Mouse (Mus musculus) hindbrain, postnatal 0 days (tissue): ENCODE measurements around the gene Usp37. TPM values are rescaled to one million over a fixed set of nuclear protein-coding genes. Genes with fewer than 3 reads are reported as not detected.
"Not testable (repeated sequence)": the region's sequence is repeated elsewhere in the genome, so short reads cannot be mapped to it uniquely, and the experiment has no call there.

Experiments
- ATAC-seq: fragments of 200-750 bp; cut with Nextera tagmentation; 2 replicates; pipeline ENCODE4 v1.8.0; 2017; ENCODE audit warnings: mild to moderate bottlenecking, moderate TSS enrichment, moderate library complexity
- DNase-seq: peaks from one replicate; pipeline ENCODE4 v3.0.0-alpha.2; 2015; ENCODE audit warnings: low spot score
- H3K27ac ChIP-seq: fragments of 300-500 bp; sonication (generic); 2 replicates; pipeline ENCODE4 v1.5.1; 2014; ENCODE audit warnings: mild to moderate bottlenecking
- H3K27me3 ChIP-seq: fragments of 300-500 bp; sonication (generic); 2 replicates; pipeline ENCODE4 v1.6.1; 2014; ENCODE audit warnings: low read length, mixed read lengths; ENCODE audit not compliant: insufficient read depth
- H3K36me3 ChIP-seq: fragments of 300-500 bp; sonication (generic); 2 replicates; pipeline ENCODE4 v1.6.1; 2014; ENCODE audit warnings: low read length, mixed read lengths; ENCODE audit not compliant: insufficient read depth
- H3K4me1 ChIP-seq: fragments of 300-500 bp; sonication (generic); 2 replicates; pipeline ENCODE4 v1.6.1; 2014; ENCODE audit warnings: antibody characterized with exemption, low read length, mixed read lengths; ENCODE audit not compliant: insufficient read depth
- H3K4me2 ChIP-seq: fragments of 300-500 bp; sonication (generic); 2 replicates; pipeline ENCODE4 v1.6.1; 2014; ENCODE audit warnings: low read depth, mild to moderate bottlenecking, low read length, moderate library complexity, mixed read lengths
- H3K4me3 ChIP-seq: fragments of 300-500 bp; sonication (generic); 2 replicates; pipeline ENCODE4 v1.5.1; 2014; ENCODE audit warnings: low read length
- H3K9ac ChIP-seq: fragments of 300-500 bp; sonication (generic); replicated peaks from 2 replicates; pipeline ENCODE4 v1.6.1; 2014; ENCODE audit warnings: mild to moderate bottlenecking, low read length, moderate library complexity, mixed read lengths
- H3K9me3 ChIP-seq: fragments of 300-500 bp; sonication (generic); 2 replicates; pipeline ENCODE4 v1.6.1; 2016; ENCODE audit warnings: low read length, mixed read lengths
- CTCF ChIP-seq: IDR thresholded peaks from 2 replicates; pipeline ENCODE4 v1.5.1; 2016; ENCODE audit warnings: antibody characterized with exemption, control low read depth, low read depth
- WGBS: fragments of 180-500 bp; shearing (Covaris S2); extraction: QIAGEN DNeasy Blood & Tissue Kit; methylation state at CpG from one replicate; pipeline ENCODE4 v1.1.7; 2014; 5-methylcytosine and 5-hydroxymethylcytosine counted together
- polyA plus RNA-seq: library from polyadenylated mRNA; unstranded; fragments of >200 nt; fragmentation: Nextera tagmentation; extraction: Ambion mirVana; gene quantifications from 2 replicates; pipeline ENCODE4 v1.2.1, GENCODE M21; 2015
- total RNA-seq: library from RNA; depleted of rRNA; stranded (reverse); fragments of >200 nt; gene quantifications from 2 replicates; pipeline ENCODE4 v1.2.3, GENCODE M21; 2014

The Usp37 gene
- total and polyA plus RNA-seq, 2 experiments from 2014 or later: 13.0 to 17.4 TPM

DNA sequence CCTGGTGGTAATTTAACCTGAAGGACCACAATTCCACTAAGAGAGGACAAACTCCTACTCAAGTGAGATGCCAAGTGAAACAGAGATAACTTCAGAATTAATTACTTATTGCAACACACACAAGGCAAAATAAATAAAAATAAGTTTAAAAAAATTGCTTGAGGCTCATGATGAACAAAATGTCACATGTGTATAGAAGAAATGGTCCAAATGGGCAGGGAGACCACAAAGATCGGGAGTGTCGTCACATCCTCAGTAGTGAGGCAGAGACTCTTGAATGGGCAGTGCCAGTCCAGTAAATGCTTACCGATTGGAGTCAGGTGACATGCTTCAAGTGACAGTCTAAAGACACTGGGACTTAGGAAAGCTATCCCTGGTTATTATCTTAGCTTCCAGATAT lies 143.6 kb downstream of the Usp37 start:
- DNase-seq: no peak
- no peaks in the 10 kb centered on the region for H3K27me3 ChIP-seq
- H3K4me2 ChIP-seq: no peak overlapping the region
- no peak overlapping the region for H3K4me3 ChIP-seq
- no peak for ATAC-seq
- TF ChIP-seq CTCF: no peak
- no peaks in the 10 kb centered on the region for H3K9me3 ChIP-seq
- no peaks in the 10 kb centered on the region for H3K36me3 ChIP-seq
- no peak overlapping the region for H3K9ac ChIP-seq
- WGBS: 87% methylated on average over 3 of the region's 3 CpGs
- no peaks in the 10 kb centered on the region for H3K4me1 ChIP-seq
- no peak overlapping the region for H3K27ac ChIP-seq

DNA sequence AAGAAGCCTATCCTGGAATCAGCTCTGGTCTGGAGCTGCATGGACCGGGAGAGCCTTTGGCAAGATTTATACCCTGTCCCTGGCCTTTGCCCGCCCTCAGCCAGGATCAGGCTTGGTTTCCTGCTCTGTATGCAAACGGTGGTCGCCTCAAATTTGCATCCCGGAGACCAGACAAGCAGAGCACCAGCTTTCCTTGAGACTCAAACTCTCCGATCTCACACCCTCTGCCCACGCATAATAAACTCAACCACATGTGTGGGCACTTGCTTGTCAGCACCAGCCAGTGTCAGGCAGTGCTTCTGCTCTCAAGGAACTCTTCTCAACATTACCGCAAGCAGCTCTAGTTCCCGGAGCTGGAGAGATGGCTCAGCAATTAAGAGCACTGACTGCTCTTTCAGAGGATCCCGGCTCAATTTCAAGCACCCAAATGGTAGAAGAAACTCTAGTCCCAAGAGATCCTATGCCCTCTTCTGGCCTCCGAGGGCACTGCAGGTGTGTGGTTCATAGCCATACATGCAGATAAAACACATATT lies 146.1 kb downstream of the Usp37 start:
- ATAC-seq (peak; percentile 38), DNase-seq (peak; percentile 70)
- H3K27ac ChIP-seq: peak overlapping the region; percentile 54; the same call in 1 of the 2 replicates
- no peaks in the 10 kb centered on the region for H3K27me3 ChIP-seq
- peak overlapping the region; percentile 86 for H3K4me2 ChIP-seq
- peak; percentile 71 for TF ChIP-seq CTCF
- WGBS: 3% methylated on average over 11 of the region's 11 CpGs
- no peaks in the 10 kb centered on the region for H3K9me3 ChIP-seq
- no peaks in the 10 kb centered on the region for H3K4me1 ChIP-seq
- H3K36me3 ChIP-seq: peaks cover 6% of the 10 kb centered on the region; the same call in 1 of the 2 replicates
- peak overlapping the region; percentile 46 for H3K9ac ChIP-seq
- peak overlapping the region; percentile 42 for H3K4me3 ChIP-seq

DNA sequence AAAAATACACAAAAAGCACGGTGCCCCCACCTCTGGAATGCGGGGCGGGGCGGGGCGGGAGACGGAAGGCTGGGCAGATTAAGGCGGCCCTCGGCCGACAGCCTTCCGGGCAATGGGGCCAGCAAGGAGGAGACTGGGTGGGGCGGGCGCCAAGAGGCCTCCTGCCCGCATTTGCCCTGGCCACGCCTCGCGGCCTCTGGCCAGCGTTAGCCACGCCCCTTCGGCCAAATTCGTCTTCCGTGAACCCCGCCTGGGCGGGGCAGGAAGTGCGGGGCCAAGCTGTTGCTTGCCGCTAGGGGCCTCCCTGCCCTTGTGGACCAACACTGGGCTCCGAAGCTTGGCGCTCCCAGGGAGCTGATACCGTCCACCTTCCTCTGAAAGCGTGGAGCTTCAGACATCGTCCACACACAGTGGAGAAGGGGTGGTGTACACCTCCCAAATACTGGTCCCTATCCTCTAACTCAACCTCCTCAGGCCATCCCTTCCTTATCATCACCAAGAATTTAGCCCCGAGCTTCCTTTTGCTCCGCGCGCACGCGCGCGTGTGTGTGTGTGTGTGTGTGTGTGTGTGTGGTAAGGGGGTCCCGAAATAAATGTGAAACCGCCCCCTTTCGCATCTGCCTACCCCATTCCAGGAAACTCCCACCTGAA lies 146.7 kb downstream of the Usp37 start:
- ATAC-seq: peak; percentile 91
- under 1% methylated on average over 41 of the region's 41 CpGs for WGBS

DNA sequence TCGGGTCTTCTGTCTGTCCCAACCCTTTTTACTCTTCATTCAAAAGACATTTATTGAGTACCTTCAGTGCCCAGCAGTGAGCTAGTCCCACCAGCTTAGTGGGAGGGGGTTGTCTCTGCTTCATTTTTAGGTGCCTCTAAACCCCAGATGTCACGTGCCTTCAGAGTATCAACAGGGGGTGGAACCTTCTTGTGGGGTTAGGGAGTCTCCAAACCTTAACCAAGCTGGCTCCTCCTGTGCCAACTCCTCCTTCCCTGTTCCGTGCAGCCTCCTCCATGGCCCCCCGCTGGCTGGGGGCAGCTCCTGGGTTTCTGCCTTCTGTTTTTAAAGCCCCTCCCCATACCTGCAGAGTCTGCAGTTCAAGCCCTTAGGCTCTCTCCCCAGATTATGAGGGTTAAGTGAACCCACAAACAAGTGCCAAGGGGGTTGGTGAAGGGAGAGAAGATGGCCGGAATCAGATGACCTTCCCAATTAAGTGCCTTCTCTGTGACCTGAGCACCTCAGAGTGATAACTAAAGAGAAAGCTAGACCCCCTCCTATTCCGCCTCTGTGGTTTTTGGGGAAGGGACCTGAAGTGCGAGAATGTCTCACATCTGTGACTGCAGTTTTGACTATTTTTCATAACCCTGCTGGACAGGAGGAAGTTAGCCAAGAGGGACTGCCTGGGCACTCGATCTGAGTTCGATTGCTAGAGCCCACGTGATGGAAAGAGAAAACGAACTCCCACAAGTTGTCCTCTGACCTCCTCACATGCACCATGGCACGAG lies 147.4 kb downstream of the Usp37 start:
- not testable (repeated sequence) for DNase-seq, H3K4me1 ChIP-seq, H3K27me3 ChIP-seq, H3K36me3 ChIP-seq, ATAC-seq, H3K9me3 ChIP-seq, H3K9ac ChIP-seq
- H3K4me2 ChIP-seq: peak overlapping the region; percentile 86
- 10% methylated on average over 11 of the region's 12 CpGs for WGBS
- peak overlapping the region; percentile 26; the same call in 1 of the 2 replicates for H3K27ac ChIP-seq
- peak overlapping the region; percentile 42 for H3K4me3 ChIP-seq

More for the DNA sequence above, 146.7 kb downstream of the Usp37 start:
- H3K9me3 ChIP-seq: no peaks in the 10 kb centered on the region
- no peaks in the 10 kb centered on the region for H3K27me3 ChIP-seq
- H3K4me1 ChIP-seq: 0 out of 2 replicates have a peak, but pooled peaks cover 2% of the 10 kb centered on the region
- peaks cover 6% of the 10 kb centered on the region; the same call in 1 of the 2 replicates for H3K36me3 ChIP-seq
- H3K9ac ChIP-seq: peak overlapping the region; percentile 46
- peak overlapping the region; percentile 42 for H3K4me3 ChIP-seq
- H3K4me2 ChIP-seq: peak overlapping the region; percentile 86
- H3K27ac ChIP-seq: peak overlapping the region; percentile 54; the same call in 1 of the 2 replicates
- peak; percentile 95 for DNase-seq
- TF ChIP-seq CTCF: peak; percentile 85

DNA sequence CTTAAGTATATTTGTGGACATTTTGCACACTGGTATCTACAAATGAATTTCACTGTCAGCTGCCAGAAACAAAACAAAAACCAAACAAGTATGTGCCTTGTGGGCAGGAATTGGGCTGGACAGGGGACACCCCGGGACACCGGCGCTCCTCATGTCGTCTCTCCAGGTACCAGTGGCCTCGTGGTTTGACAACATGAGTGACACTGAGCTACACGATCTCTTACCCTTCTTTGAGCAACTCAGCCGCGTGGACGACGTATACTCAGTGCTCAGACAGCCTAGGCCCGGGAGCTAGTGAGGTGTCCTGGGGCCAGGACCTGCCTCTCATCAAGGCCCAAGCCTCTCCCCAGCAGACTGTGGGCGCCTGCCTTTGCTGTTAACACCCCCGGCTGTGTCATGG lies 148.8 kb downstream of the Usp37 start:
- WGBS: 87% methylated on average over 12 of the region's 13 CpGs
- no peak overlapping the region for H3K27ac ChIP-seq
- no peaks in the 10 kb centered on the region for H3K27me3 ChIP-seq
- H3K9ac ChIP-seq: no peak overlapping the region
- H3K36me3 ChIP-seq: peaks cover 6% of the 10 kb centered on the region; the same call in 1 of the 2 replicates
- no peak for TF ChIP-seq CTCF
- peaks cover 4% of the 10 kb centered on the region; the same call in 1 of the 2 replicates for H3K4me1 ChIP-seq
- H3K4me3 ChIP-seq: no peak overlapping the region
- DNase-seq (no peak), ATAC-seq (no peak)
- H3K4me2 ChIP-seq: no peak overlapping the region
- H3K9me3 ChIP-seq: no peaks in the 10 kb centered on the region

DNA sequence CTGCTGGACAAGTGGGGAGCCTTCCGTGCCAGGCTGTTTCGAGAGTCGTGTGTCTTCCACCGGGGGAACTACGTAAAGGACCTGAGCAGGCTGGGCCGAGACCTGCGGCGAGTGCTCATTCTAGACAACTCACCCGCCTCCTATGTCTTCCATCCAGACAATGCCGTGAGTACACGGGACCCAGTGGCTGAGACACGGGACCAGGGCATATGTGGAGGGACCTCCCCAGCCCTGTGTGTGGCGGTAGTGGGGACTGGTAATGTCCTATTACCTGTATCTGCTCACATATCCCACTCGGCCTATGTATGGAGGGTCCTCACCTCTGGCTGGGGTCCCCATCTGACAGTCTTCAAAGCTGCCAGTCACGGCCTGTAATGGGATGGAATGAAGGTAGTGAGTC lies 149.2 kb downstream of the Usp37 start:
- no peak for TF ChIP-seq CTCF
- Histone ChIP-seq H3K36me3 (peaks cover 6% of the 10 kb centered on the region; the same call in 1 of the 2 replicates), H3K4me1 (peaks cover 4% of the 10 kb centered on the region; the same call in 1 of the 2 replicates), H3K9ac (no peak overlapping the region), H3K27me3 (no peaks in the 10 kb centered on the region), H3K4me3 (no peak overlapping the region), H3K9me3 (no peaks in the 10 kb centered on the region), H3K4me2 (no peak overlapping the region), H3K27ac (no peak overlapping the region)
- DNase-seq (no peak), ATAC-seq (no peak)
- WGBS: 86% methylated on average over 15 of the region's 15 CpGs
